Mouse (Mus musculus) intestine, postnatal 0 days (tissue): ENCODE results near the gene Ccdc85c. TPM values are rescaled to one million over a fixed set of nuclear protein-coding genes. Genes with fewer than 3 reads are reported as not detected.

ENCODE experiments used
- ATAC-seq: fragments of 200-750 bp; cut with Nextera tagmentation; 2 replicates; pipeline ENCODE4 v1.8.0; 2017; ENCODE audit warnings: mild to moderate bottlenecking, moderate TSS enrichment, moderate library complexity
- H3K27ac ChIP-seq: fragments of 300-500 bp; sonication (generic); 2 replicates; pipeline ENCODE4 v1.5.1; 2014; ENCODE audit warnings: mild to moderate bottlenecking, low read depth, low read length, moderate library complexity
- H3K27me3 ChIP-seq: fragments of 300-500 bp; sonication (generic); replicated peaks from 2 replicates; pipeline ENCODE4 v1.6.1; 2014; ENCODE audit warnings: low read length, mixed read lengths; ENCODE audit not compliant: control insufficient read depth, insufficient read depth
- H3K36me3 ChIP-seq: fragments of 300-500 bp; sonication (generic); 2 replicates; pipeline ENCODE4 v1.6.1; 2014; ENCODE audit warnings: mild to moderate bottlenecking, moderate library complexity; ENCODE audit not compliant: control insufficient read depth, insufficient read depth
- H3K4me1 ChIP-seq: fragments of 300-500 bp; sonication (generic); replicated peaks from 2 replicates; pipeline ENCODE4 v1.6.1; 2014; ENCODE audit warnings: antibody characterized with exemption, low read length, mixed read lengths; ENCODE audit not compliant: control insufficient read depth, insufficient read depth
- H3K4me2 ChIP-seq: fragments of 300-500 bp; sonication (generic); replicated peaks from 2 replicates; pipeline ENCODE4 v1.6.1; 2014; ENCODE audit warnings: low read depth, mild to moderate bottlenecking, moderate library complexity
- H3K4me3 ChIP-seq: fragments of 300-500 bp; sonication (generic); 2 replicates; pipeline ENCODE4 v1.5.1; 2014; ENCODE audit warnings: low read depth, low read length
- H3K9ac ChIP-seq: fragments of 300-500 bp; sonication (generic); 2 replicates; pipeline ENCODE4 v1.6.1; 2014; ENCODE audit warnings: mild to moderate bottlenecking, low read depth, low read length
- H3K9me3 ChIP-seq: fragments of 300-500 bp; sonication (generic); 2 replicates; pipeline ENCODE4 v1.6.1; 2016; ENCODE audit warnings: mixed run types; ENCODE audit not compliant: control insufficient read depth
- CTCF ChIP-seq: sonication (generic); IDR thresholded peaks from 2 replicates; pipeline ENCODE4 v1.5.1; 2016; ENCODE audit warnings: low read depth, mild to moderate bottlenecking, control low read depth, antibody characterized with exemption, moderate library complexity
- whole genome bisulfite sequencing: fragments of 180-500 bp; shearing (Covaris S2); extraction: QIAGEN DNeasy Blood & Tissue Kit; methylation state at CpG from one replicate; pipeline ENCODE4 v1.1.7; 2014; 5-methylcytosine and 5-hydroxymethylcytosine counted together
- polyA plus RNA-seq: library from polyadenylated mRNA; unstranded; fragments of >200 nt; fragmentation: Nextera tagmentation; extraction: Ambion mirVana; gene quantifications from 2 replicates; pipeline ENCODE4 v1.2.1, GENCODE M21; 2015

Ccdc85c gene
- polyA plus RNA-seq, 1 experiment from 2014 or later = 10.1 TPM

DNA sequence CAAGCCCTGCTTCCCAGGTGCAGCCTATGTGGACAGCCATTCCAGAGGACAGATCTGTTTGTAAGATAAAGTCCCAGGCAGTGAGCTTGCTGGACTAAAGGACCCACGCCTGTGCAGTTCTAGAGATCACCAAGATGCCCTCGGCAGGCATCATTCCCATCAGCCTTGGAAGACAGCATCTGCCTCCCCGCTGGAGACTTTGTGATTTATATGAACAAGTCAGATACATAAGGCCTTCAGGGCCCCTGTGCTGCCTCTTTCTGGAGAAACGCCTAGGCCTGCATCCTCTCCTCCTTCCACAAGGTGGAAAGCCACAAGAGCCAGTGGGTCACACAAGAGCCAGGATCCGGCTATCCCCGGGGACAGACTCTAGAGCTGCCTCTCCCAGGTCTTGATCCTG lies 33.6 kb downstream of the Ccdc85c start:
- ATAC-seq = no peak
- H3K4me2 ChIP-seq = no peak overlapping the region
- H3K9ac ChIP-seq = no peak overlapping the region
- peaks cover 20% of the 10 kb centered on the region; the same call in 1 of the 2 replicates for H3K4me1 ChIP-seq
- H3K9me3 ChIP-seq = no peaks in the 10 kb centered on the region
- 59% methylated on average over 6 of the region's 6 CpGs for WGBS
- H3K27ac ChIP-seq = peak overlapping the region; percentile 35; the same call in 1 of the 2 replicates
- H3K4me3 ChIP-seq = no peak overlapping the region
- no peaks in the 10 kb centered on the region for H3K36me3 ChIP-seq
- H3K27me3 ChIP-seq = no peaks in the 10 kb centered on the region
- no peak; the same call in 1 of the 2 replicates for TF ChIP-seq CTCF

DNA sequence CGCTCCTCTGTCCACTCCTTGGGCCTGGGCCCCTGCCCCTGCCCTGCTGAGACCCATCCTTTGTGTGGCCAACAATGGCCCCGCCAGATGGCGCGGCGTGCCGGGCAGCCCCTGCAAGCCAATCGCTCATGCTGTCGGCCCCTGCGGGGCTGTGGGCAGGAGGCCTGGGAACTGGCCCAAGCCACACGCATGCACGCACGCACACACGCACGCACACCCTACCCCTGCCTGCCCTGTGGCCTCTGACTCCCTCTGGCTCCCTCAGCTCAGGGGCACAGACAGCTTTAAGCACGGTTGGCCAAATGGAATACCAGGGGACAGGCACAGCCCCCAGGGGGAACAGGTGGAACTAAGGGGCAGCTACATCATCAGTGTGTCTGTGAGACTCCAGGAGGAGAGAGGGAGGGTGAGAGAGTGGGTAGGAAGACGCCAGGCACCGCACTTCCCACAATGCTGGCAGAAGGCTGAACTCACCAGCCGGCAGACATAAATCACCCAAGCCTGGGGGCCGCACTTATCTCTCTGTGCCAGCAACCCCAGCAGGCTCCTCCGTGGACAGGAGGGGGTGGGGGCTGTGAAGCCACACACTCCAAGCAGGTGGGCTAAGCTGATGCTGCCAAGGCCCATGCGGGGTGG lies 34.2 kb downstream of the Ccdc85c start:
- no peak overlapping the region for H3K4me2 ChIP-seq
- peak overlapping the region; percentile 35; the same call in 1 of the 2 replicates for H3K27ac ChIP-seq
- ATAC-seq = no peak
- no peaks in the 10 kb centered on the region for H3K27me3 ChIP-seq
- 64% methylated on average over 21 of the region's 21 CpGs for WGBS
- no peaks in the 10 kb centered on the region for H3K9me3 ChIP-seq
- TF ChIP-seq CTCF = no peak
- H3K9ac ChIP-seq = no peak overlapping the region
- no peaks in the 10 kb centered on the region for H3K36me3 ChIP-seq
- H3K4me3 ChIP-seq = no peak overlapping the region
- peaks cover 20% of the 10 kb centered on the region; the same call in 1 of the 2 replicates for H3K4me1 ChIP-seq

DNA sequence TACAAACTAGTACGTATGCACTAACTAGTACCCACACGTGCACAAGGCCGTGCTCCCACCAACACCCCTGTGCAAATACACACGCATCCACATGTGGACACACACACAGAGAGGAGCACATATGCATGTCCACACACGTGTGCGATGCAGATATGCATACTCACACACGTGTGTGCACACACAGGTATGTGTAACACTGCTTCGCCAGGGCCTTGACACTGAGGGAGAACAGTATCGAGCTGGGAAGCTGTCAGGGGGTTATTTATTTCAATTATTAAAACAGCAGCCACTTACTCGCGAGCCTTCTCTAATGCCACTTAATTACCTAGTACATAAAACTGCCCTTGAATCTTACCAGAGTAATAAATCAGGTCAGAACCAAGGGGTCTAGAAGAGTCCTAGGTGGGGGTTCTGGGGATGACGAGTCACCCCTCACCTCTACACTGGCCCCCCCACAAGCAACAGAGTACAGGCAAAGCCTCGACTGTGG lies 34.8 kb downstream of the Ccdc85c start:
- ATAC-seq = no peak
- Histone ChIP-seq H3K9ac (no peak overlapping the region), H3K4me1 (peaks cover 23% of the 10 kb centered on the region; the same call in 1 of the 2 replicates), H3K36me3 (no peaks in the 10 kb centered on the region), H3K4me3 (no peak overlapping the region), H3K9me3 (no peaks in the 10 kb centered on the region), H3K27ac (no peak overlapping the region), H3K27me3 (no peaks in the 10 kb centered on the region), H3K4me2 (no peak overlapping the region)
- TF ChIP-seq CTCF = no peak
- WGBS = 78% methylated on average over 13 of the region's 13 CpGs

DNA sequence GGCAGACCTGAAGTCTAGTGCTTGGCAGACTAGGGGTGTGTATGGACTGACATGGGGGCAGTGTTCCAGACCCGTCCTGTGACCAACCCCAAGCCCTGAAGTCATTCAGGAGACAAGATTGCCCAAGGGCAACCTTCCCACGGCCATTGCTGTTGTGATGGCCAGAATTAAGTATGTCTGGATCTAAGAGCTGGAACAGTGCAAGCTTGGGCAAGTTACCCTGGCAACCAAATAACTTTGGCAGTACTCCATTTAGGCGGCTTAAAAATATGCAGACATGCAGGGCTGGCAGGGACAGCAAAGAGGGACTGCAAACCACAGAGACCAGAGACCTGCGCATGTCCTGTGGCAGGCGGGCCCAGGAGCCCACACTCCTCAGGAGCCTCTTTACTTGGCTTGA lies 35.8 kb downstream of the Ccdc85c start:
- Histone ChIP-seq H3K4me1 (peaks cover 19% of the 10 kb centered on the region; the same call in 1 of the 2 replicates), H3K4me2 (no peak overlapping the region), H3K4me3 (no peak overlapping the region), H3K9ac (no peak overlapping the region), H3K27ac (no peak overlapping the region), H3K36me3 (no peaks in the 10 kb centered on the region), H3K9me3 (no peaks in the 10 kb centered on the region), H3K27me3 (no peaks in the 10 kb centered on the region)
- ATAC-seq = no peak
- TF ChIP-seq CTCF = no peak
- 71% methylated on average over 5 of the region's 5 CpGs for WGBS

DNA sequence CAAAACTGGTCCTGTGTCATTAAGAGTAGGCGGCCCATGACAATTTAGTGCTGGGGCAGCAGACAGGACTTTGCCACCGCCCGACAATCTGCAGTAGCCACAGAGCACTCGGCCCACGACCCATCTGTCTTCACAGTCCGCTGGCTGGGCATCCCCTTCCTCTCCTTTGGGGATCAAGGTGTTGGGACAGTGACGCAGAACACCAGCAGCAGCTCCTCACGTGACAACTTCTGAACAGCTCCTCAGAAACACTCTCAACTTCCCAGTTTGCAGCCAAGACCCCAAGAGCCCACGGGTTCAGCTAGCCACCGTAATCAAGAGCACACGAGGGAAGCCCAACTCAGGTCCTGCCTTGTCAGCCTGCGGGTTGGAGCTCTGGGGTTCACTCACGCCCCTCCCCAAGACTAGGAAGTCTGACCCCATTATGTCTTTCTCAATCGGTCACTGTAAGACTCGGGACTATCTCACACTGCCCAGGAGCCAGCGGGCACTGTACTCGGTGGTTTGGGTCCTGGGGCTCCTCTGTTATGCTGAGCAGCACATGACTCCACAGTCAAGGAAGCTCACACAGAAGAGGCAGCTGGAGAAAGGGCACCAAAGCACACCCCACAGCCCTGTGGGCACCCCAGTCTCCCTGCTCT lies 36.7 kb downstream of the Ccdc85c start:
- no peak for ATAC-seq
- Histone ChIP-seq H3K27me3 (no peaks in the 10 kb centered on the region), H3K27ac (no peak overlapping the region), H3K36me3 (no peaks in the 10 kb centered on the region), H3K4me3 (no peak overlapping the region), H3K9me3 (no peaks in the 10 kb centered on the region), H3K4me2 (no peak overlapping the region), H3K9ac (no peak overlapping the region), H3K4me1 (peaks cover 21% of the 10 kb centered on the region; the same call in 1 of the 2 replicates)
- WGBS = 83% methylated on average over 17 of the region's 17 CpGs
- no peak for TF ChIP-seq CTCF

DNA sequence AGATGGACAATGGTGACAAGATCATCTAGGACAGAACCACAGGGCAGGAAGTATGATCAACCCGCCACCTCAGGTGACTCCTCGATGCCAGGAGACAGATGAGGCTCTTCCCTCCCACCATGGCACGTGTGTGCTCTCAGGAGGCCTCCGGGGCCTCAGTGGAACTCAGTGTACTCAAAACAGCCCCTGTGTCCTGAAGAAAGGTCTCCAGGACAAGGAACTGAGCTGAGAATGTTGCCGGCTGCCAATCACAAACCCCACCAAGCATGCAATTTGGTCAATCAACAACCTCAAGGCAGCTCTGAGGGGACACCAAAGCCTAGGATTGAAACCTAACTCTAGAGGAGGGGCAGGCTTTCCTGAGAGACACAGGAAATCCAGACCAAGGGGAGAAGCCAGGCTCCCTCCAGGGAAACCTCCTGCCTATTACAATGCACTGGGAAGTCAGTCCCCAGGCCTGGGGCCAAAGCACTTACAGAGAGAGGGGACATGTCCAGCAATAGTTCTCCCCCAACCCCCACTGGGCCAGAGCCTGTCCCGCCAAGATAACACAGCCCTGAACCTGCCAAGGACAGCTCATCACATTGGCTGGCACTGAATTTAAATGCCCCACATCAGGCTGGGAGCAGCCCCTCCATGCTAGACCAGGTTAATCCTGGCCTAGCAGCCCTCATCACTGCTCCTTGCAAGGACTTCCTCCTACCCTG lies 37.8 kb downstream of the Ccdc85c start:
- no peaks in the 10 kb centered on the region for H3K36me3 ChIP-seq
- TF ChIP-seq CTCF = no peak
- H3K9ac ChIP-seq = no peak overlapping the region
- peaks cover 21% of the 10 kb centered on the region; the same call in 1 of the 2 replicates for H3K4me1 ChIP-seq
- H3K4me3 ChIP-seq = no peak overlapping the region
- peak overlapping the region; percentile 69; the same call in 1 of the 2 replicates for H3K27ac ChIP-seq
- no peaks in the 10 kb centered on the region for H3K9me3 ChIP-seq
- 50% methylated on average over 6 of the region's 6 CpGs for WGBS
- no peak overlapping the region for H3K4me2 ChIP-seq
- no peaks in the 10 kb centered on the region for H3K27me3 ChIP-seq
- ATAC-seq = no peak
